Mouse (Mus musculus): ENCODE results near the gene Dnajc4. TPM values are rescaled to one million over a fixed set of nuclear protein-coding genes. Genes with fewer than 3 reads are reported as not detected.
"Not testable (repeated sequence)": the region's sequence is repeated elsewhere in the genome, so short reads cannot be mapped to it uniquely, and the experiment has no call there.

The Dnajc4 gene
- total RNA-seq, 2 experiments from 2014 or later, result 2.2 TPM; not detected in 1

DNA sequence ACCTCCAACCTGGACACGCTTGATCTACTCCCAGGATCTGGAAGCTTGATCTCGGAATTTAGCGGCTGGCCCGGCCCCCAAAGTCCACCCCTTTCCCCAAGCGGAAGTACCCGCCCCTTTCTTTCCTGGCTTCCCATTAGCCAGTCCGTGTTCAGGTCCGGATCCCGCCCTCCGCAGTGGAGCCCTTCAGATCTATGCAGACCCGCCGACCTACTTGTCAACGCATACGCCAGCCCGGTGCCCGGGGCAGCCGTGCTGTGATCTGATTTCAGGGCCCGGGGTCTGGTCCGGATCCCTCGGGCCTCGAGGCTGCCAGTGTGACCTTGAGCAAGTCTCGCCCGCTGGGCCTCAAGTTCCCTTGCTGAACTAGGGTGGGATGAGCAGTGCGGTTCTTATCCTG lies 3.6 kb upstream of the Dnajc4 start, which contains the start of the genes Nudt22 and Trpt1:
Nudt22 (minus strand) TSS at position 112 of the 400 bp plus-strand sequence.
Trpt1 (plus strand) TSS at position 126 of the 400 bp plus-strand sequence.
- ATAC-seq (replicated peaks; ENCODE audit: low FRiP score, poor library complexity, severe bottlenecking), result peak; percentile 75

DNA sequence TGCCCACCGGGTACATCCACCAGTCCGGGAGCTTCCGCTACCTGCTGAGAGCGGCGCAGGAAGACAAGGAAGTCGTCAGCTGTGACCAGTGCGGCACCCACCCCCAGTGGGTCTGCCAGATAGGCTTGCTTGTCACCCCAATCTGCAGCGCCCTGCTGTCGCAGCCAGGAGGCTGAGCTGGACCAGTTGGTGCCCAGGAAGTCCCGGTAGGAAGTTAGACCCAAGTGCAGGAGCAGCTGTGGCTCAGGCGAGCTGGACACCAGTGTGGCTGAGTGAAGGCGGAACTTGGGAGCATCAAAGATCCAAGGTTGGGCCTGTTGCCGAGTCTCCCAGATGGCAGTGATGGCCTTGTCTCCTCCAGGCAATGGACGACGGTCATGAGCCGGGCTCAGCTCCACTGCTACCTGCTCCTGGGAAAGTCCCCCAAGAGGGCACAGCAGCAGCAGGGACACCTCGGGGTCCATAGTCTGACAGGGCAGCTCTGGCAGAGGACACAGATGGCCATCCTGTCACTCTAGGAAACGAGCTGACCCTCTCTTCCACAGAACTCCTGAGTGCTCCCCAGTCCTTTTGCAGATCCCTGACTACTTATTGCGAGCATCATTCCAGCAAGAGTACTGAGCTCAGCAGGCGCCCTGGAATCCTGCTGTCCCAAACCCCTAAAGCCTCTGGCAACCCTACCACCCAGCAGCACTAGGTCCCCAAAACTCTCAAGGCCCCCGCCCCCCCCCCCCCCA lies 3.1 kb upstream of the Dnajc4 start:
- no peak for ATAC-seq (replicated peaks; ENCODE audit: low FRiP score, poor library complexity, severe bottlenecking)

DNA sequence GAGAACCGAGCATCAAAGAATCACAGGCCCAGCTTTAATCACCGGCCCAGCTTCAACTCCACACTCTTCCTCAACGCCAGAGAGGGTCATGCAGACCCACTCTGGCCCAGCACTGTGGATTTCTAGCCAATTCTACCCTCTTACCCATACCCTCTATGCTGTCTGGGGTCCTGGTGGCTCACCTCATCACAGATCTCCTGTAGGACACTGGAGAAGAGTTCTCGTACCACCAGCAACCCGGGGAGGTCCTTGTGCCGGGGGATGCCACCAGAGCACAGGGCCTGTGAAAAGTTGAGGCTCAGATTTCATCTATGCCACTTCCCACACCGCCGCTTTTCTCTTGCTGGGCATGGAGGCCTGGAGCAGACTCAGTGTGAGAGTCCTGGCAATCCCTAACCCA lies 2.1 kb upstream of the Dnajc4 start:
- ATAC-seq (replicated peaks; ENCODE audit: low FRiP score, poor library complexity, severe bottlenecking), result no peak

DNA sequence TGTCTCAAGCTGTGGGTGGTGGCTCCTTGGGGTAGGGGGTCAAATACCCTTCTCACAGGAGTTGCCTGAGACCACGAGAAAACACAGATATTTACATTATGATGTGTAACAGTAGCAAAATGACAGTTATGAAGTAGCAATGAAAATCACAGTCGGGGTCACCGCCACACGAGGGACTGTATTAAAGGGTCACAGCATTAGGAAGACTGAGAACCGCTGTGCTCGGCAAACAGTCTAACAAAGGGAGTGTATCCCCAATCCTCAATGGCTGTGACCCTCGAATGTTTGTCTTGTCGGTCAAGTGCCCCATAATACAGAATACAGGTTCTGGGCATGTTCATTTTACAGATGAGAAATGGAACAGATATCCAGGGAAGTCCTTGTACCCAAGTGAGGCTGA lies 1.6 kb upstream of the Dnajc4 start:
- no peak for ATAC-seq (replicated peaks; ENCODE audit: low FRiP score, poor library complexity, severe bottlenecking)

DNA sequence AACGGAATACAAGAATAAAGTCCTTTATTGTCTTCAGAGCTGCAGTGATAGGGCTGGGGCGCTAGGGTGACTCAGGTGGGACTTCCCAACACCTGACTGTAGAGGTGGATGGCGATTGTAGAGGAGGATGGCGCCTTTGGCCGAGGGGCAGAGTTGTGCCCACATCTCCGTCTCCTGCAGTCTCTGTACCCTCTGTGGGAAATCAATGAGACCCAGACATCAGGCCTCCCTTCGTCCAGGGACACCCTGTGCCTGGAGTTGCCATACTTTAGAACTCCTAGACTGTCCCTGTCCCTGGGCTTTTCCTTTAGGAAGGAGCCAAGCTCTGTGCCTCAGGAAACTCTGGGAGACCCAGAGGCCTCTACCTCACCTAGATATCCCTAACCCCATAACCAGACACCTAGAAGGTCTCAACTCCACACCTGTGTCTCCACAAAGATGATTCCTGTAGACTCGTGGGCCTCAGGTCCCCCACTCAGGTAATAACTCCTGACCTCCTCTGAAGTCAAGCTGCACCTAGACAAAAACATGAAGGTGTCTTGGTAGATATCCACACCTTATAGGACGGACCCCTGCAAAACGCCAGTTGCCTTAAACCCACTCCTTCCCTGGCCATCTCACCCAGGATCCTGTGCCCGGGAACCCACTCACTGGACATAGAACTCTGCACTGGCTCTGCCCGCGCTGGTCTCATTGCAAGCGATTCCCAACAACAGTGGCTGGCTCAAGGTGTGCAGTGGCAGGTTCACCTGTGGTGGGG lies 819 bp upstream of the Dnajc4 start:
- 0 out of 2 replicates have a peak, but pooled peaks have one; percentile 7 for ATAC-seq (replicated peaks; ENCODE audit: low FRiP score, poor library complexity, severe bottlenecking)

DNA sequence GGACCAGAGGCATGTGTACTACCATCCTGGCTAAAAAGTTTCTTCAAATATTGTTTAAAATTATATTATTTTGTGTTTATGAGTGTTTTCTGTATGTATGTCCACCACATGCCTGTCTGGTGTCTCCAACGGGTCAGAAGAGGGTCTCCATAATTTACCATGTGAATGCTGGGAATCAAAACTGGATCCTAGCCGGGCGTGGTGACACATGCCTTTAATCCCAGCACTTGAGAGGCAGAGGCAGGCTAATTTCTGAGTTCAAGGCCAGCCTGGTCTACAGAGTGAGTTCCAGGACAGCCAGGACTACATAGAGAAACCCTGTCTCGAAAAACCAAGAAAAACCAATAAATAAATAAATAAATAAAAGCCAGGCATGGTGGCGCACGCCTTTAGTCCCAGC lies 1.2 kb downstream of the Dnajc4 start:
- not testable (repeated sequence) for ATAC-seq (replicated peaks; ENCODE audit: low FRiP score, poor library complexity, severe bottlenecking)

DNA sequence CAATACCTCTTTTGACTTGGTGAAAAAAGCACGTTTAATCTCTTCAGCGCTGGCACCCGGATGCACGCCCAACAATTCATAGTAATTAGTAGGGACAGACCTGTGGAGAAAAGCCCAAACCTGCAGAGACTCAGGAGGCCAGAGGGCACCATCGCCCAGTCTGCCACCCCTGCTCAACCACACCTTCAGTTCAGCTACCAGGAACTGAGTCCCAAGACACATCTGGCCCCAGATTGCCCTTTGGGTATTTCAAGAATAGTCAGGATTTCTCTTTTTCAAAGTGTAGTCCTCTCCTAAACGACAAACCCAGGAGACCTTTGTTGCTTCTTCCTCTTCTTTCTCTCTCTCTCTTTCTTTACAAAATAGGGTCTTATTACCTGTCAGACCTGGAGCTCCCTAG lies 1.7 kb downstream of the Dnajc4 start:
- ATAC-seq (replicated peaks; ENCODE audit: low FRiP score, poor library complexity, severe bottlenecking), result no peak

DNA sequence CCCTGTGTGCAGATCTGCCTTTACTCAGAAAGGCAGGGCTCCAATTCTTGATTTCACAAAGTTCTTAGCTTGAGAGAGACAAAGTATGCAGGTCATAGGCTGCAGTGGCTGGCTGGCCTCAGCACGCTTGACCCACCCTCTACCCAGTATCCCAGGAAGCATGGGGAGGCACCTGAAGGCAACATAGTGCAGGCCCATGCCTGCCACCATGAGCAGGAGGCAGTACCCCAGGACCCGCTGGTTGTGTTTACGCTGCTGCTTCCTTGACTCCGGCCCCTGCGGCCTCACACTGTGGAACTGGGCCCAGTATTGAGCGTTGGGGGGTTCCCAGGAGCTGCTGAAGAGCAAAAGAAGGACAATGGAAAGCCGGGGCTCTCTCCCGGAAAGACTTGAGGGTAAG lies 3.1 kb downstream of the Dnajc4 start:
- ATAC-seq (replicated peaks; ENCODE audit: low FRiP score, poor library complexity, severe bottlenecking), result no peak

DNA sequence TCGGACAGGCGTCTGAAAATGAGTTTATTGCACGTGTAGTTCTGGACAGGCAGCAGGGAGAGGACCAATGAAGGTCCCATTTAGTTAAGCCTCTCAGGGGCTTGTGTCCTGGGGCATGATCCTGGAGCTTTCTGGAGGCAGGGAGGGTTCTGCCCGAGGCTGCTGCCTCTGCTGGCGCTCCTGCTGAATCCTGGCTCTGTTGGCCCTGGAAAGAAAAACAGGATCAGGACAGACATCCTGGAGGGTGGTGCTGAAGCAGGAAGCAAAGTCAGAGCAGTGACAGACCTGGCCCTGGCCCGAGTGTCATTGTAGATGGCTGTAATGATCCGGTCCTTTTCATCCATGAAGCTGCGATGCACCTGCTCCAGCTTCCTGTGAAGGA lies 4.5 kb downstream of the Dnajc4 start:
- no peak for ATAC-seq (replicated peaks; ENCODE audit: low FRiP score, poor library complexity, severe bottlenecking)

DNA sequence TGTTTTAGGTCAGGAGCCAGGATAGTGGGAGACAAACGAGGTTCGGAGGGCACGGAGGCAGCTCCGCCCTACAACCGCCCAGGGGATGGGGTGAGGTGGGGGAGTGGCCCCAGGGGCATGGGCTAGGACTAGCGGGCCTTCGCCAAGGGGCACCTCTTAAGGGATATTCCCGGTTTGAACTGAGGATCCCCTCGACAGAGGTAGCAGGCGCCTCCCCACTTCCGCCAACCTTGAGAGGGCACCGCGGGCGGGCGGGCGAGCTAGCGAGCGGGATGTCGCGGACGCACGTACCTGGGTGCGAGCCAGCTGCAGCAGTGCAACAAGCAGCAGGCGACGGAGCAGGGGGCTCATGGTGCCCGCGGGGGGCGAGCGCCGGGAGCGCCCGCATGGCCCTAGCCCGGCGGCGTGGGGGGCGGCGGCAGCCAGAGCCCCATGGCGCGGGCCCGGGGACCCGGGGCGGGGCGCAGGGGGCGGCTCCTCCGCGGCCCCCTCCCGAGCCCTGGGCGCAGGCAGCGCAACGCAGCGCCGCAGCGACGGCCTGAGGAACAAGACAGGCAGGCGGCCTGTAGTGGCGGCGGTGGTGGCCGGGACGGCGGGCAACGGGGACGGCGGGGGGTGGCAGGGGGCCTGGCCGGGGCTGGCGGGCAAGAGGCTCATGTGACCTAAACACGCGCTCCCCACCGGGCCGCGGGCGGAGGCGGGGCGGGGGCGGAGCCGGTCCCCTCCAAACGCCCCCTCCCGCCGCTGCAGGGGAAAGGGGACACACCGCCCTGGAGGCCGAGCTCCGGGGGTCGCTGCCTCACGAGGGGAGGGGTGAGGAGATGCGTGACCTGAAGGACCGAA lies 5.1 kb downstream of the Dnajc4 start, which contains the start of gene Vegfb:
Vegfb (minus strand) TSS at position 591 of the 843 bp plus-strand sequence.
- peak; percentile 46; the same call in 1 of the 2 replicates for ATAC-seq (replicated peaks; ENCODE audit: low FRiP score, poor library complexity, severe bottlenecking)

DNA sequence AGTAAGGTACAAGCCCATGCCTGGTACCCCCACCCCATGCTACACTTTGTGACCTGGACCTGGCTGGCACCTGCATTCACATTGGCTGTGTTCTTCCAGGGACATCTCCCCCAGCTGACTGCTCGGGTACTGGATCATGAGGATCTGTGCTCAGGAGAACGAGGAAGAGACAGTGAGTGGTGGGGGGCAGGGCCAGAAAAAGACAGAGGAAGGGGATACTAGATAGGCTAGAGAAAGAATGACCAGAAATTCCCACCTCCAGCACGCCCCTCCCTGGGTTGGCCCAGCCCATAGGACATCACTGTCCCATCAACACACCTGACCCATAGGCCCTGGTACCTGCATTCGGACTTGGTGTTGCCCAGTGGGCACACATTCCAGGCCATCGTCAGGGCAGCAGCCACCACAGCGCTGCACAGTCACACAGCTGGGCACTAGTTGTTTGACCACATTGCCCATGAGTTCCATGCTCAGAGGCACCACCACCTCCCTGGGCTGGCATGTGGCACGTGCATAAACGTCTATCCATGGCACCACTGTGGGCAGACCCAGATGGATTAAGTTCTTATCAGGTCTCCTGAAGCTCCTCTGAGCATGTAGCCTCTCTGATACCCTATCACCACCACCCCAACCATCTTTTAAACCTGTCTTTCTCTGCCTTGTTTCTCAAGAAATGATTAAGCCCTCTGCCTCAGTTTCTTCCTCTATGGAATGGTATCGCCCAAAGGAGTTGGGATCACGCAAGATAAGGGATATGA lies 6.2 kb downstream of the Dnajc4 start:
- 0 out of 2 replicates have a peak, but pooled peaks have one; percentile 37 for ATAC-seq (replicated peaks; ENCODE audit: low FRiP score, poor library complexity, severe bottlenecking)

DNA sequence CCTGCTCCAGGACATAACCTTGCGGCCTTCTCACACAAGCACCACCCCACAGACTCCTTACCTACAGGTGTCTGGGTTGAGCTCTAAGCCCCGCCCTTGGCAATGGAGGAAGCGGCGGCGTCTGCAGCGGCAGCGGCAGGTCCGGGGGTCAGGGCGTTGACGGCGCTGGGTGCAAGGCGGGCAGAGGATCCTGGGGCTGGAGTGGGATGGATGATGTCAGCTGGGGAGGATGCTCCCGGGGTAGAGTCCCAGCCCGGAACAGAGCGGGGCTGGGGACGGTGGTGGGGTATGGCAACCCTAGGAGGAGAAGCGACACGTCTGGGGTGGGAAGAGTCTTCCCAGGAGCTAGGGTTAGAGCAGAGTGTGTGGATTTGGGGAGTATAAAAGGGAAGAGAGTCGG lies 7.1 kb downstream of the Dnajc4 start:
- no peak for ATAC-seq (replicated peaks; ENCODE audit: low FRiP score, poor library complexity, severe bottlenecking)

DNA sequence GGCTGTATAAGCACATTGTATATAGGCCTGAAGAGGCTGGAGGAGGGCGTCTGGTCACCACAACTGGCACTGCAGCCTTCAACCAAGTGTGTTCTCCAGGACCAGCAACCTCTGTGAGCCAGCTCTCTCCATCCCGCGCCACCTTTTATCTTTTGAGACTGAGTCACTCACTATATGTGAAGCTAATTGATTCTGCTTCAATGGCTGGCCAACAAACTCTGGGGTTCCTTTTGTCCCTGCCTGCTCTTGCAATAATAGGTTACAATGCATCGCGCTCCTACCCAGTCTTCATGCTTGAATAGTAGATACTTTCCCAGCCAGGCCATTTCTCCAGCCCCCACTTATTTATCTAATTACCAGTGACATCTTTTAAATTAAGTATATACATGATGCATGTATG lies 8.8 kb downstream of the Dnajc4 start:
- no peak for ATAC-seq (replicated peaks; ENCODE audit: low FRiP score, poor library complexity, severe bottlenecking)

DNA sequence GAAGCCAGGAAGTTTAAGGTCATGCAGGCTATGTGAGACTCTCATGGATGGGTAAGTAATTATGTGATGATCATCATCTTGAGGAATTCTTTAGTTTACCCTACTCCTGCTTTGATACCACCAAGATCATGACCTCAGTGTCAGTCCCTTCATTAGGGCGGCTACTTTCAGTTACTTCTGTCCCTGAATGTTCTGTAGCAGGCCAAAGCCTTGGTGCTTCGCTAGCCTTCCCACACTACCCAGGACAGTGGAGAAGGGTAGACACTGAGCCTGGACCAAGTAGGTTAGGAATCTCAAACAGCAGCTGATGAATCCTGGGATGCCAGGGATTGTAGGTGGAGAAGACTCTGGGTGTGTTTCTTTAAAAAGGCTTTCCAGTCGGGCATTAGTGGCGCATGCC lies 10.9 kb downstream of the Dnajc4 start:
- no peak for ATAC-seq (replicated peaks; ENCODE audit: low FRiP score, poor library complexity, severe bottlenecking)

DNA sequence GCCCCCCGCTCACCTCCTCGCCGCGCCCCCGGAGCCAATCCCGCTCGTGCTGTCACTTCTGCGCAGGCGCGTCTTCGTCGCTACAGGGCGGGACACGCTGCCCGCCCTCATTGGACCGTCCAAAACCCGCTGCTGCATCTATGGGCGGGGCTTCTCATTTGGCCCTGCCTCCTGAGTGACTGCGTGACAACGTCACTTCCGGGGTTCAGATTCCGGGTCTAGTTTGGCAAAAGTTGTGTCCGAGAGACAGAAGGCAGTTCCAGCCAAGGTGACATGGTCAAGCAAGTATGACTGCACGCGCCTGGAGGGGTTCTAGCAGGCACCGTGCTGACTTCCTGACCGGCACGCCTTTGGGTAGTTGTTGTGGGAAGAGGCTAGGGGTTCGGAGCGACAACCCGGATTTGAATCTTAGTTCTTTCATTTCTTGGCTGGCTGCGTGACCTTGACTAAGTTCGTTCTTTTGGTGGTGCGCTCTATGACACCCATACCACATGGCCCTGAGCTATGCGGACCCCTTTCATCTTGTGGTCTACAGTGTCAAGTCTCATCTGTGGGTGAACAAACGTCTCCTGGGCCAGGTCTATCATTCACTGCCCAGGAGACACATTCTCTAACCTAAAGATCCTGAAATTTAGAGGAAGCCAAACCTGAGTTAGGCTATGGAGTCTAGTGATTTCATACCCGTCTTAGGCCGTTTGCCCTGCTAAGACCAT lies 11.8 kb downstream of the Dnajc4 start, which contains the start of gene Fkbp2:
Fkbp2 (minus strand) TSS at position 121 of the 713 bp plus-strand sequence.
- ATAC-seq (replicated peaks; ENCODE audit: low FRiP score, poor library complexity, severe bottlenecking), result peak; percentile 80

DNA sequence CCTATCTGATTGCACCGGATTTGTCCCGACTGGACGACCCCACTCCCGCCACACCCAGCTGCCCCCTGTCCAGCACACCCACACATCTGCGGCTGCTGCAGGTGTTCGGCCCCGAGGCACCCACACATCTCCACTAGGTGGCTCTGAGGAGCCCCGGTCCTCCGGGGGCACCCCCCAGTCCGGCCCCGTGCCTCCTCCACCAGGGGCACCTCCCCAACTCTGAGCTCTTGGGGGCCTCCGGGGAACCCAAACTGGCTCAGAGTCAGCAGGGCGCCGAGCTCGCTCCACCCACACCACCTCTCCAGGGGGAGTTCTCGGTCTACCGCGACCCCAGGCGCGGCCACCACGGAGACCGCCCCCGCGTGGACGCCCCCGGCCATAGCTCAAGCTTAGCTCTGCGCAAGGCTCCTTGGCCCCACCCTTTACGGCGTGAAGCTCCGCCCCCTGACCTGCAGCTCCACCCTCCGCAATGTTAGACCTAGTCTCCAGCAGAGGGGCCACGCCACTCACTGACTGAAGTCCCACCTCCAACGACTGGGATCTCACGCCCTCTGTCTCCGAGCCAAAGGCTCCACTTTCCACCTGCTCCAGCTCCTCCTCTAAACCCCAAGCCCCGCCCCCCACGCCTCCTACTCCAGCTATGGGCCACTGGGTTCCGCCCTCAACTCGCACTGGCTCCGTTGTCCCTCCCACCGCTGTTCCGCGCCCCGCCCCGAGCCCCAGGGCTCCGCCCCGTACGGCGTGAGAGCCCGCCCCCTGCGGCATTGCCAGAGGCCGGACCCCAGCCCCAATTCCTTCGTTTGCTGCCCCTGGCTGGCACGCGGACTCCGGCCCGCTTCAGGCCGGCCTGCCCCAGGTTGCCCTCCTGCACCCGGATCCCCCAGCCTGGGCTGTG lies 12.6 kb downstream of the Dnajc4 start:
- ATAC-seq (replicated peaks; ENCODE audit: low FRiP score, poor library complexity, severe bottlenecking), result peak; percentile 85

DNA sequence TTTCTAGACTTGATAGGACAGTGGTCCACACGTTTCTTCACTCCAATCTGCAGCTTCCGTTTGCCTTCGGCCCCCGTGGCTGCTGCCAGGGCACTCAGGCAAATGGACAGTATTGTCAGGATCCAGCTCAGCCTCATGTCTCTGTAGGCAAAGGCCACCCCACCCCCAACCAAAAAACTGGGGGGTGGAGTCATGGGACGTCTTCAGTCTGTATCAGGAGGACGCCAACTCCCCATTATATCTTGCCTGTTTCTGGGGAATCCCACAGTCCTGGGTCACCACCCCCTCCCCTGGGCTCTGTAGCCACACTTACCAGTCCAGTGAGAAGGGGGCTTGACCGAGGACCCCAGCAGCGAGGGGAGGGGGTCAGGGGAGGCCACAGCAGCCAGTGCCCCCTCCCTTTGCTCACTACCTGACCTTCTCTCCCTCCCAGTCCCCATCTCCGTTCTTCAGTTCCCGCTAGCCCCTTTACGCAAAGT lies 13.3 kb downstream of the Dnajc4 start:
- no peak for ATAC-seq (replicated peaks; ENCODE audit: low FRiP score, poor library complexity, severe bottlenecking)

DNA sequence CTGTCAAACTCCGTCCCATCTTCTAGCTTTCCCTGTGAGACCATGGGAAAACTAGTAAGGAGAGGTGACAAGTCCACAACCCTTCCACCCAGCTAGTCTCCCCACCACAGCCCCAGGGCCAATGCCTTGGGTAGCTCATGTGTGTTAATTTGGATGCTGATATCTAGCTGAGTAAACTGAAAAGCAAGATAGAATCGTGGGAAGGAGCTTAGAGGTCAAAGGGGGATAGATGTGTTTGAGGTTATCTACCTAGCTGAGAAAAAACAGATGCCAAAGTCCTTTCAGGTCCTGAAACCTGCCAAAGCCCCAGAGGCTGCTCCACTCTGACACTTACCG lies 13.8 kb downstream of the Dnajc4 start:
- ATAC-seq (replicated peaks; ENCODE audit: low FRiP score, poor library complexity, severe bottlenecking), result no peak
